Mouse (Mus musculus): ENCODE data around the gene Slc38a4. TPM values are rescaled to one million over a fixed set of nuclear protein-coding genes. Genes with fewer than 3 reads are reported as not detected.

Gene Slc38a4
- 74.4 and 88.4 TPM in 2 replicates for polyA plus RNA-seq (2014; fragmentation: Nextera tagmentation; extraction: Ambion mirVana)

DNA sequence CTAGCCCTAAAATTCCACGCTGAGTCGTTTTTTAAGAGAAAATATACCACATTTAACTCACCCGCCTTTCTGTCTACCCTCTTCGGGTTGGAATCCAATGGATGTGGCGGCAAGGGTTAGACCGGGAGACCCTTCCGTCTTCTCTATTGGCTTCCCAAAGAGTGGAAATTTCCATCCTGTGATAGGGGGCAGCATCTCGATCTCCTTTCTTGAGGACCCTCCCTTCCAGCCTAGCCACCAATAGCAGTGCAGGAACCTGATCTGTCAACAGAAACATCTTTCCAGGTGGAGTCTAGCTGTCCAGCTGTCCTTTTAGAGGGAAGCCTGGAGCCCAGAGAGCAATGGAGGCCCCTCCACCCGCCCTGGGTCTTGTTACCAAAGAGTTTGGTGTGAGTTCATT, at the start of gene Slc38a4:
TSS of gene Slc38a4 (minus strand) at position 163 of the 400 bp plus-strand sequence.
- no peaks in the 10 kb centered on the region for H3K27me3 ChIP-seq (ENCODE audit: control insufficient read depth, insufficient read depth, low read length)
- H3K4me2 ChIP-seq (replicated peaks; ENCODE audit: low read depth, low read length), result peak within 1 kb of the TSS; percentile 64
- peak; percentile 86 for ATAC-seq (ENCODE audit: low FRiP score, low TSS enrichment)
- no peaks in the 10 kb centered on the region for H3K36me3 ChIP-seq (ENCODE audit: control insufficient read depth, insufficient read depth, low read length)
- H3K27ac ChIP-seq (ENCODE audit: low read depth, low read length), result peak within 1 kb of the TSS; percentile 69
- H3K4me3 ChIP-seq (ENCODE audit: low read length), result peak within 1 kb of the TSS; percentile 54
- WGBS, result 61% methylated on average over 9 of the region's 9 CpGs
- peaks cover 15% of the 10 kb centered on the region; the same call in 1 of the 2 replicates for H3K9me3 ChIP-seq (ENCODE audit: control insufficient read depth, low read length)
- peaks cover under 1% of the 10 kb centered on the region; the same call in 1 of the 2 replicates for H3K4me1 ChIP-seq (ENCODE audit: control insufficient read depth, insufficient read depth, low read length)
- peak within 1 kb of the TSS; percentile 66 for H3K9ac ChIP-seq (ENCODE audit: low read depth, low read length)

- Histone ChIP-seq H3K4me2 (replicated peaks; ENCODE audit: low read depth, low read length) (no peak overlapping the region), H3K4me1 (ENCODE audit: control insufficient read depth, insufficient read depth, low read length) (peaks cover 15% of the 10 kb centered on the region), H3K9ac (ENCODE audit: low read depth, low read length) (no peak overlapping the region), H3K4me3 (ENCODE audit: low read length) (no peak overlapping the region), H3K27ac (ENCODE audit: low read depth, low read length) (no peak overlapping the region), H3K9me3 (ENCODE audit: control insufficient read depth, low read length) (no peaks in the 10 kb centered on the region), H3K27me3 (ENCODE audit: control insufficient read depth, insufficient read depth, low read length) (no peaks in the 10 kb centered on the region), H3K36me3 (ENCODE audit: control insufficient read depth, insufficient read depth, low read length) (no peaks in the 10 kb centered on the region)
- ATAC-seq (ENCODE audit: low FRiP score, low TSS enrichment), result no peak
- WGBS, result 56% methylated on average over 3 of the region's 3 CpGs
These were observed 49.2 kb upstream of the Slc38a4 start for GRCm38 (mm10) chr15:97104889-97105391.

GRCm38 (mm10) chr15:97104048-97104447, 48.3 kb upstream of the Slc38a4 start:
- H3K9ac ChIP-seq (ENCODE audit: low read depth, low read length), result no peak overlapping the region
- H3K9me3 ChIP-seq (ENCODE audit: control insufficient read depth, low read length), result no peaks in the 10 kb centered on the region
- WGBS, result 84% methylated on average over 3 of the region's 3 CpGs
- no peaks in the 10 kb centered on the region for H3K27me3 ChIP-seq (ENCODE audit: control insufficient read depth, insufficient read depth, low read length)
- H3K4me1 ChIP-seq (ENCODE audit: control insufficient read depth, insufficient read depth, low read length), result peaks cover 15% of the 10 kb centered on the region
- H3K27ac ChIP-seq (ENCODE audit: low read depth, low read length), result no peak overlapping the region
- H3K36me3 ChIP-seq (ENCODE audit: control insufficient read depth, insufficient read depth, low read length), result no peaks in the 10 kb centered on the region
- no peak for ATAC-seq (ENCODE audit: low FRiP score, low TSS enrichment)
- H3K4me2 ChIP-seq (replicated peaks; ENCODE audit: low read depth, low read length), result no peak overlapping the region
- no peak overlapping the region for H3K4me3 ChIP-seq (ENCODE audit: low read length)

GRCm38 (mm10) chr15:97102811-97103210, 47.1 kb upstream of the Slc38a4 start:
- Histone ChIP-seq H3K27ac (ENCODE audit: low read depth, low read length) (no peak overlapping the region), H3K9ac (ENCODE audit: low read depth, low read length) (no peak overlapping the region), H3K4me2 (replicated peaks; ENCODE audit: low read depth, low read length) (no peak overlapping the region), H3K9me3 (ENCODE audit: control insufficient read depth, low read length) (no peaks in the 10 kb centered on the region), H3K4me1 (ENCODE audit: control insufficient read depth, insufficient read depth, low read length) (peaks cover 9% of the 10 kb centered on the region), H3K4me3 (ENCODE audit: low read length) (no peak overlapping the region), H3K27me3 (ENCODE audit: control insufficient read depth, insufficient read depth, low read length) (no peaks in the 10 kb centered on the region), H3K36me3 (ENCODE audit: control insufficient read depth, insufficient read depth, low read length) (no peaks in the 10 kb centered on the region)
- no peak for ATAC-seq (ENCODE audit: low FRiP score, low TSS enrichment)
- 43% methylated on average over 10 of the region's 10 CpGs for WGBS

DNA sequence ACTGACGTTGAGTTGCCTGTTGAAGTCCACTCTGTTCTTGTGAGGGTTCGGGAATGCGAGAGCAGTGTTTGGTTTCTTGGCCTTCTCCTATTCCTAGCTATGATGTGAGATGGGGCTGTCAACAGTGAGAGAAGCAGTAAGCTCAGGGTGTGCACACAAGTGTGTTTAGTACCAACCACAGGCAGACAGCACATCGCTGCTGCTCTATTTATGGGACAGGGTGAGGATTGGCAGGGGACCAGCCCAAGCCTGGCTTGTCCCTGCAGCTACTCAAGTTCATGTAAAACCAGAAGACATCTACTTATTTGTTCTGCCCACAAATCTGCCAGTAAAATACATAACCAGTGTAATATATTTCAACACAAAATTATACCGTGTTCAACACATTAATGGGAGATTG, 46.4 kb upstream of the Slc38a4 start:
- Histone ChIP-seq H3K4me1 (ENCODE audit: control insufficient read depth, insufficient read depth, low read length) (peaks cover 5% of the 10 kb centered on the region), H3K9ac (ENCODE audit: low read depth, low read length) (no peak overlapping the region), H3K4me2 (replicated peaks; ENCODE audit: low read depth, low read length) (no peak overlapping the region), H3K27me3 (ENCODE audit: control insufficient read depth, insufficient read depth, low read length) (no peaks in the 10 kb centered on the region), H3K36me3 (ENCODE audit: control insufficient read depth, insufficient read depth, low read length) (no peaks in the 10 kb centered on the region), H3K27ac (ENCODE audit: low read depth, low read length) (no peak overlapping the region), H3K4me3 (ENCODE audit: low read length) (no peak overlapping the region), H3K9me3 (ENCODE audit: control insufficient read depth, low read length) (no peaks in the 10 kb centered on the region)
- WGBS, result 90% methylated on average over 5 of the region's 5 CpGs
- no peak for ATAC-seq (ENCODE audit: low FRiP score, low TSS enrichment)

DNA sequence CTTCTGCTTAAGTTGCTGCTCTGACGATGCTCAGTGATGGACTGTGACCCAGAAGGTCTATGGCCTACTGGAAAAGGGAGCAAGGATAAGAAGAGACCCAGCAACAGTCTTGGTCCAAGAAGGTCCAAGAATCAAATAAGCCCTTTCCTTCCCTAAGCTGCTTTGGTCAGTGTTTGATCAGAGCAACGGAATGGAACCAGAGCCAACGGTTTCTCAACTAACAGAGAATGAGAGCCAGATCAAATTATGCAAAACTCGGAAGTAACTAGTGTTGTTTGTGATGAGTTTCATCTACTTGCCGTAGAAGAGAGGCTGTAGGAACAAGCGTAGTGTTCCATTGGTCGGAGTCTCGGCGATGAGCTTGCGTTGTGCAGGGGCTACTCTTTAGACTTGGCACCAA, 43.3 kb upstream of the Slc38a4 start:
- no peak overlapping the region for H3K27ac ChIP-seq (ENCODE audit: low read depth, low read length)
- 96% methylated on average over 10 of the region's 10 CpGs for WGBS
- no peak overlapping the region for H3K4me2 ChIP-seq (replicated peaks; ENCODE audit: low read depth, low read length)
- no peak for ATAC-seq (ENCODE audit: low FRiP score, low TSS enrichment)
- H3K36me3 ChIP-seq (ENCODE audit: control insufficient read depth, insufficient read depth, low read length), result no peaks in the 10 kb centered on the region
- no peak overlapping the region for H3K4me3 ChIP-seq (ENCODE audit: low read length)
- H3K27me3 ChIP-seq (ENCODE audit: control insufficient read depth, insufficient read depth, low read length), result no peaks in the 10 kb centered on the region
- H3K9ac ChIP-seq (ENCODE audit: low read depth, low read length), result no peak overlapping the region
- H3K4me1 ChIP-seq (ENCODE audit: control insufficient read depth, insufficient read depth, low read length), result no peaks in the 10 kb centered on the region
- H3K9me3 ChIP-seq (ENCODE audit: control insufficient read depth, low read length), result peaks cover 5% of the 10 kb centered on the region; the same call in 1 of the 2 replicates

DNA sequence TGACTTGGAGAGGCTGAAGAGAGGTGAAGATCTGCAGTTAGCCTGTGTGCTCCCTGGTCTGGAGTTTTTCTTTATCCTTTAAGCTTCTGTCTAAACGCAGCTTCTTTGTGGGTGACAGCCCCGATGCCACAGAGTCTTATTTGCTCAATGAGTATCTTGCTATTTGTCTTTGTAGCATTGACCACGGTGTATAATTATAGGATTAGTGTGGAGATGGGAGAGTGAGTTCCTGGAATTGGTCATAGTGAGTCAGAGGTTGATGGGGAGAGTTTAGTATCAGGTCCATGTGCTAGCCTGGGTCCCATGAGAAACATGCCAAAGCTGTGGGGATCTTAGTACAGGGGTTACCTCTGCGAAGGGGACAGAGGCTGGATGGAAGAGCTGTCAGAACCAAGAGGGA, 41.8 kb upstream of the Slc38a4 start:
- Histone ChIP-seq H3K36me3 (ENCODE audit: control insufficient read depth, insufficient read depth, low read length) (no peaks in the 10 kb centered on the region), H3K27me3 (ENCODE audit: control insufficient read depth, insufficient read depth, low read length) (no peaks in the 10 kb centered on the region), H3K9ac (ENCODE audit: low read depth, low read length) (no peak overlapping the region), H3K4me1 (ENCODE audit: control insufficient read depth, insufficient read depth, low read length) (no peaks in the 10 kb centered on the region), H3K4me2 (replicated peaks; ENCODE audit: low read depth, low read length) (no peak overlapping the region), H3K9me3 (ENCODE audit: control insufficient read depth, low read length) (peaks cover 5% of the 10 kb centered on the region; the same call in 1 of the 2 replicates), H3K27ac (ENCODE audit: low read depth, low read length) (no peak overlapping the region), H3K4me3 (ENCODE audit: low read length) (no peak overlapping the region)
- ATAC-seq (ENCODE audit: low FRiP score, low TSS enrichment), result no peak
- WGBS, result 90% methylated on average over 4 of the region's 4 CpGs

DNA sequence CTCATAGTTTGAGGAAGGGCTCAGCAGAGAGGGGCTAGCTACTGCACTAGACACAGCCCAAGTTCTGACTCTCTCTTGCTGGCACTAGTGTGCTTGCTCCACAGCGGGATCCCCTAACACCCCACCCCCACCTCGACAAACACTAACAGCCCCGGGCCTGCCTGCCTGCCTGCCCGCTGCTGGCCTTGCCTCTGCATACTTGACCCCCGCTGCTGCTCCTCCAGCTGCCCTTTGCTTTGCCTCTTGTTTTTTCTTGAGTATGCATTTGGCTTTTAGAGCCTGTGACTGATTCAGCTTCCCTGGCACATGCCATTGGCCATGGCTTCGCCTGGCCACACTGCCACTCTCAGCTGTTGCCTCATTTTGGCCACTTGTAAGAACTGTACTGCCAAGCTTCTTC, 33.8 kb upstream of the Slc38a4 start:
- Histone ChIP-seq H3K9me3 (ENCODE audit: control insufficient read depth, low read length) (peaks cover under 1% of the 10 kb centered on the region; the same call in 1 of the 2 replicates), H3K4me2 (replicated peaks; ENCODE audit: low read depth, low read length) (no peak overlapping the region; the same call in 1 of the 2 replicates), H3K9ac (ENCODE audit: low read depth, low read length) (no peak overlapping the region), H3K36me3 (ENCODE audit: control insufficient read depth, insufficient read depth, low read length) (no peaks in the 10 kb centered on the region), H3K27me3 (ENCODE audit: control insufficient read depth, insufficient read depth, low read length) (no peaks in the 10 kb centered on the region), H3K4me3 (ENCODE audit: low read length) (no peak overlapping the region), H3K4me1 (ENCODE audit: control insufficient read depth, insufficient read depth, low read length) (peaks cover 8% of the 10 kb centered on the region; the same call in 1 of the 2 replicates), H3K27ac (ENCODE audit: low read depth, low read length) (no peak overlapping the region)
- ATAC-seq (ENCODE audit: low FRiP score, low TSS enrichment), result peak; percentile 61
- WGBS, result 6% methylated on average over 6 of the region's 6 CpGs

DNA sequence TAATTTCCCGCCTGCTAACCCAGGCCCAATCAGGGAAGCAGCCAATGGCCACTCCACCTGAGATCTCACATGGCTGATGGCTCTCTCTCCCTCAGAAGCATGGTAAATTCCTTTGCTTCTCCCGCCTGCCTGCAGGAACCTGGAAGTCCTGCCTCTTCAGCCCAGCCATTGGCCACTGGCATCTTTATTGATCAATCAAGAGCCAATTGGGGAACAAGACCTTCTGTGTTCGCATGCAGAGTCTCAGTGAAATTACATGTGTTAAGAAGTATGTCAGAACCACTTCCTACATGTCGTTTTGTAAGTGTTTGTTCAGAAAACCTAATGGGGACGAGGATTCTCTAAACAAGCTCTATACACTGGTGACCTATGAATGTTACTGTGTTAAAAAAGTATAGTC, 30.1 kb upstream of the Slc38a4 start:
- H3K4me2 ChIP-seq (replicated peaks; ENCODE audit: low read depth, low read length), result no peak overlapping the region
- no peak overlapping the region; the same call in 1 of the 2 replicates for H3K4me3 ChIP-seq (ENCODE audit: low read length)
- H3K36me3 ChIP-seq (ENCODE audit: control insufficient read depth, insufficient read depth, low read length), result no peaks in the 10 kb centered on the region
- no peak overlapping the region for H3K27ac ChIP-seq (ENCODE audit: low read depth, low read length)
- ATAC-seq (ENCODE audit: low FRiP score, low TSS enrichment), result peak; percentile 69
- H3K27me3 ChIP-seq (ENCODE audit: control insufficient read depth, insufficient read depth, low read length), result no peaks in the 10 kb centered on the region
- H3K9me3 ChIP-seq (ENCODE audit: control insufficient read depth, low read length), result no peaks in the 10 kb centered on the region
- H3K9ac ChIP-seq (ENCODE audit: low read depth, low read length), result no peak overlapping the region
- H3K4me1 ChIP-seq (ENCODE audit: control insufficient read depth, insufficient read depth, low read length), result peaks cover 8% of the 10 kb centered on the region; the same call in 1 of the 2 replicates
- 31% methylated on average over 5 of the region's 5 CpGs for WGBS
